Mouse (Mus musculus): ENCODE data around the gene Hnrnpll. TPM values are rescaled to one million over a fixed set of nuclear protein-coding genes. Genes with fewer than 3 reads are reported as not detected.
"Not testable (repeated sequence)": the region's sequence is repeated elsewhere in the genome, so short reads cannot be mapped to it uniquely, and the experiment has no call there.

Hnrnpll gene
- polyA plus RNA-seq, 1 experiment from 2014 or later = 55.8 TPM

GRCm38 (mm10) chr17:80017389-80017788, 44.7 kb downstream of the Hnrnpll start:
- Histone ChIP-seq H3K9me3 (replicated peaks) (no peaks in the 10 kb centered on the region), H3K4me3 (replicated peaks) (no peak overlapping the region), H3K27me3 (replicated peaks) (no peaks in the 10 kb centered on the region), H3K4me1 (peaks cover 7% of the 10 kb centered on the region; the same call in 1 of the 2 replicates), H3K27ac (replicated peaks) (no peak overlapping the region), H3K36me3 (no peaks in the 10 kb centered on the region), H3K4me2 (no peak overlapping the region), H3K9ac (replicated peaks) (no peak overlapping the region)
- no peak for ATAC-seq (ENCODE audit: low FRiP score)
- WGBS = 54% methylated on average over 12 of the region's 12 CpGs

GRCm38 (mm10) chr17:80016400-80016799, 45.7 kb downstream of the Hnrnpll start:
- H3K9me3 ChIP-seq (replicated peaks); H3K9ac ChIP-seq (replicated peaks); H3K27ac ChIP-seq (replicated peaks); H3K4me1 ChIP-seq; H3K4me2 ChIP-seq; H3K36me3 ChIP-seq; ATAC-seq (ENCODE audit: low FRiP score); H3K4me3 ChIP-seq (replicated peaks); H3K27me3 ChIP-seq (replicated peaks): not testable (repeated sequence)
- WGBS = 89% methylated on average over 4 of the region's 4 CpGs

- Histone ChIP-seq H3K4me1 (peaks cover 15% of the 10 kb centered on the region; the same call in 1 of the 2 replicates), H3K4me3 (replicated peaks) (no peak overlapping the region), H3K4me2 (no peak overlapping the region), H3K27me3 (replicated peaks) (no peaks in the 10 kb centered on the region), H3K36me3 (no peaks in the 10 kb centered on the region), H3K9me3 (replicated peaks) (no peaks in the 10 kb centered on the region), H3K9ac (replicated peaks) (no peak overlapping the region), H3K27ac (replicated peaks) (no peak overlapping the region)
- no peak for ATAC-seq (ENCODE audit: low FRiP score)
- WGBS = 90% methylated on average over 8 of the region's 8 CpGs
These were observed 47.7 kb downstream of the Hnrnpll start for GRCm38 (mm10) chr17:80014361-80014809.

- no peaks in the 10 kb centered on the region for H3K36me3 ChIP-seq
- H3K27ac ChIP-seq (replicated peaks) = no peak overlapping the region
- no peak overlapping the region for H3K4me3 ChIP-seq (replicated peaks)
- no peak for ATAC-seq (ENCODE audit: low FRiP score)
- no peak overlapping the region for H3K4me2 ChIP-seq
- no peaks in the 10 kb centered on the region for H3K9me3 ChIP-seq (replicated peaks)
- 27% methylated on average over 15 of the region's 15 CpGs for WGBS
- H3K9ac ChIP-seq (replicated peaks) = no peak overlapping the region
- H3K27me3 ChIP-seq (replicated peaks) = no peaks in the 10 kb centered on the region
- H3K4me1 ChIP-seq = peaks cover 20% of the 10 kb centered on the region
These were observed 52.2 kb downstream of the Hnrnpll start for GRCm38 (mm10) chr17:80009926-80010325.

GRCm38 (mm10) chr17:80008847-80009246, 53.3 kb downstream of the Hnrnpll start:
- H3K4me2 ChIP-seq = no peak overlapping the region
- no peak overlapping the region for H3K4me3 ChIP-seq (replicated peaks)
- H3K4me1 ChIP-seq = peaks cover 21% of the 10 kb centered on the region
- no peaks in the 10 kb centered on the region for H3K27me3 ChIP-seq (replicated peaks)
- peak; percentile 56; the same call in 1 of the 2 replicates for ATAC-seq (ENCODE audit: low FRiP score)
- WGBS = 30% methylated on average over 5 of the region's 5 CpGs
- H3K9ac ChIP-seq (replicated peaks) = no peak overlapping the region
- H3K36me3 ChIP-seq = no peaks in the 10 kb centered on the region
- H3K27ac ChIP-seq (replicated peaks) = 0 out of 2 replicates have a peak overlapping the region, but pooled peaks have one; percentile 54
- no peaks in the 10 kb centered on the region for H3K9me3 ChIP-seq (replicated peaks)

- H3K4me3 ChIP-seq (replicated peaks) = no peak overlapping the region
- no peaks in the 10 kb centered on the region for H3K36me3 ChIP-seq
- ATAC-seq (ENCODE audit: low FRiP score) = no peak
- H3K9me3 ChIP-seq (replicated peaks) = no peaks in the 10 kb centered on the region
- WGBS = 43% methylated on average over 17 of the region's 17 CpGs
- H3K27ac ChIP-seq (replicated peaks) = no peak overlapping the region
- H3K9ac ChIP-seq (replicated peaks) = no peak overlapping the region
- peaks cover 14% of the 10 kb centered on the region for H3K4me1 ChIP-seq
- no peaks in the 10 kb centered on the region for H3K27me3 ChIP-seq (replicated peaks)
- no peak overlapping the region for H3K4me2 ChIP-seq
These were observed 57.5 kb downstream of the Hnrnpll start for GRCm38 (mm10) chr17:80004345-80005239.

- H3K9ac ChIP-seq (replicated peaks); H3K36me3 ChIP-seq; H3K4me1 ChIP-seq; H3K4me2 ChIP-seq; H3K9me3 ChIP-seq (replicated peaks); H3K27ac ChIP-seq (replicated peaks); ATAC-seq (ENCODE audit: low FRiP score); H3K4me3 ChIP-seq (replicated peaks); H3K27me3 ChIP-seq (replicated peaks): not testable (repeated sequence)
- WGBS = 91% methylated on average over 3 of the region's 3 CpGs
These were observed 58.3 kb downstream of the Hnrnpll start for GRCm38 (mm10) chr17:80003851-80004250.

- 0 out of 2 replicates have a peak, but pooled peaks cover 2% of the 10 kb centered on the region for H3K4me1 ChIP-seq
- no peak overlapping the region for H3K9ac ChIP-seq (replicated peaks)
- H3K4me3 ChIP-seq (replicated peaks) = no peak overlapping the region
- no peaks in the 10 kb centered on the region for H3K27me3 ChIP-seq (replicated peaks)
- WGBS = 57% methylated on average over 3 of the region's 3 CpGs
- H3K36me3 ChIP-seq = no peaks in the 10 kb centered on the region
- no peak overlapping the region for H3K27ac ChIP-seq (replicated peaks)
- no peaks in the 10 kb centered on the region for H3K9me3 ChIP-seq (replicated peaks)
- no peak overlapping the region for H3K4me2 ChIP-seq
- no peak for ATAC-seq (ENCODE audit: low FRiP score)
These were observed 59.7 kb downstream of the Hnrnpll start for GRCm38 (mm10) chr17:80002385-80002852.

- WGBS = 92% methylated on average over 14 of the region's 14 CpGs
These were observed 62.5 kb downstream of the Hnrnpll start for GRCm38 (mm10) chr17:79999631-80000030.

GRCm38 (mm10) chr17:79998986-79999385, 63.1 kb downstream of the Hnrnpll start:
- Histone ChIP-seq H3K9ac (replicated peaks) (no peak overlapping the region), H3K27ac (replicated peaks) (no peak overlapping the region), H3K9me3 (replicated peaks) (no peaks in the 10 kb centered on the region), H3K36me3 (no peaks in the 10 kb centered on the region), H3K4me3 (replicated peaks) (no peak overlapping the region), H3K4me1 (no peaks in the 10 kb centered on the region), H3K27me3 (replicated peaks) (no peaks in the 10 kb centered on the region), H3K4me2 (no peak overlapping the region)
- ATAC-seq (ENCODE audit: low FRiP score) = no peak
- WGBS = 88% methylated on average over 5 of the region's 5 CpGs

More at GRCm38 (mm10) chr17:79999631-80000030, 62.5 kb downstream of the Hnrnpll start:
- ATAC-seq (ENCODE audit: low FRiP score) = no peak
- Histone ChIP-seq H3K27me3 (replicated peaks) (no peaks in the 10 kb centered on the region), H3K27ac (replicated peaks) (no peak overlapping the region), H3K4me1 (no peaks in the 10 kb centered on the region), H3K4me3 (replicated peaks) (no peak overlapping the region), H3K4me2 (no peak overlapping the region), H3K9ac (replicated peaks) (no peak overlapping the region), H3K36me3 (no peaks in the 10 kb centered on the region), H3K9me3 (replicated peaks) (no peaks in the 10 kb centered on the region)

- H3K4me2 ChIP-seq = no peak overlapping the region
- H3K9me3 ChIP-seq (replicated peaks) = no peaks in the 10 kb centered on the region
- no peaks in the 10 kb centered on the region for H3K36me3 ChIP-seq
- H3K9ac ChIP-seq (replicated peaks) = no peak overlapping the region
- no peak overlapping the region for H3K27ac ChIP-seq (replicated peaks)
- no peaks in the 10 kb centered on the region for H3K4me1 ChIP-seq
- H3K4me3 ChIP-seq (replicated peaks) = no peak overlapping the region
- ATAC-seq (ENCODE audit: low FRiP score) = no peak
- WGBS = 82% methylated on average over 3 of the region's 3 CpGs
- H3K27me3 ChIP-seq (replicated peaks) = no peaks in the 10 kb centered on the region
These were observed 66.9 kb downstream of the Hnrnpll start for GRCm38 (mm10) chr17:79995091-79995691.

GRCm38 (mm10) chr17:79992114-79992513, 70.0 kb downstream of the Hnrnpll start:
- Histone ChIP-seq H3K36me3 (no peaks in the 10 kb centered on the region), H3K27ac (replicated peaks) (no peak overlapping the region), H3K4me2 (no peak overlapping the region), H3K4me1 (no peaks in the 10 kb centered on the region), H3K4me3 (replicated peaks) (no peak overlapping the region), H3K9me3 (replicated peaks) (no peaks in the 10 kb centered on the region), H3K27me3 (replicated peaks) (no peaks in the 10 kb centered on the region), H3K9ac (replicated peaks) (no peak overlapping the region)
- ATAC-seq (ENCODE audit: low FRiP score) = no peak
- WGBS = 93% methylated on average over 3 of the region's 3 CpGs
